Mouse (Mus musculus): Measurements from ENCODE around the gene Cmss1. TPM values are rescaled to one million over a fixed set of nuclear protein-coding genes. Genes with fewer than 3 reads are reported as not detected.

The Cmss1 gene
- polyA plus RNA-seq, 1 experiment from 2014 or later = 19.1 TPM

DNA sequence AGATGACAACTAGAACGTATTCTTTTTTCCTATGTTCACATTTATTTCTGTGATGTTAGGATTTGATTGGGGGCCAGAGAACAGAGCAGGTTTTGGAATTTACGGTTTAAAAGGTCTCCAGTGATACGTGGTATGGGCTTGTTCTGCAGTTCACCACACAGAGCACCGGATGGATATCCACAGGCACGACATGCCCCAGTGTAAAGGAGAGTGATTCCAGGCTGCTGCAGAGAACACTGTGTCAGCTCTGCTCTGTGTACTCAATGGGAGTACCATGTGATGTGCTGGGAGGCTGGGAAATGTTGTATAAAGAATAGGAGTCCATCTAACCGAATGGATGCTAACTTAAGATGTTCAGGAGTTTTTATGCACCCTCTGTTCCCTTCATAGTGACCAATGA is 252.7 kb downstream of the Cmss1 start:
- Histone ChIP-seq H3K4me1 (ENCODE audit: insufficient read depth) (no peaks in the 10 kb centered on the region), H3K9ac (replicated peaks) (no peak overlapping the region), H3K36me3 (replicated peaks; ENCODE audit: insufficient read depth, low read length) (no peaks in the 10 kb centered on the region), H3K9me3 (ENCODE audit: low read length) (no peaks in the 10 kb centered on the region), H3K4me2 (ENCODE audit: low read depth, low read length) (no peak overlapping the region), H3K4me3 (ENCODE audit: low read depth, low read length) (no peak overlapping the region), H3K27ac (ENCODE audit: low read depth) (no peak overlapping the region), H3K27me3 (ENCODE audit: insufficient read depth, low read length) (no peaks in the 10 kb centered on the region)
- DNase-seq (no peak), ATAC-seq (no peak)
- 79% methylated on average over 6 of the region's 6 CpGs for WGBS (ENCODE audit: insufficient replicate concordance)
- no peak for TF ChIP-seq CTCF (IDR thresholded peaks at IDR 0.05; ENCODE audit: low read depth)
- TF ChIP-seq EP300 (IDR thresholded peaks at IDR 0.05; ENCODE audit: low read depth) = no peak

DNA sequence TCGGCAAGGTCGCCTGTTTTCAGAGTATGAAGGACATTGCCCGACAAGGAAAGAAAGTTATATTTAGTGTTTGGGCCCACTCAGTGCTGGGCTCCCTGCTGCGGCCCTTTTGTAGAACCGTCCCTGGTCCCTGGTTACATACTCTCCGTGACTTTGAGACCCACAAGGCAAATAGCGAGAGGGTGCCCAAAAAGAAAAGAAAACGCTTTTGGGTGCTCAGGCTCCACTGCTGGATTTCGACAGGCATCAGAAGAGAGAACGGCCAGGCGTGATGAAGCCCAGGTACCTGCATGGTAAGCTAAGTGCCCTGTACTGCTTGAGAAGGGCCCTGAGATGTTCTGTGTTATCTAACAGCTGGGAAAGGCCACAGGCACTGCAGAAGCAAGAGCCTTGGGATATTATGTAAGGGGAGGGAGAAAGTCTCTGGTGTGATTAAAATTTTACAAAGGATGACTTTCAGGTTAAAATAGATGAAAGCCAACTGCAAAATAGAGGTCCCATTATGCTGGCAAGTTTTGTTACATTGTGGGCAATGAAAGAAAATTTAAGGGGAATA is 253.4 kb downstream of the Cmss1 start:
- Histone ChIP-seq H3K4me1 (ENCODE audit: insufficient read depth) (no peaks in the 10 kb centered on the region), H3K4me3 (ENCODE audit: low read depth, low read length) (no peak overlapping the region), H3K9ac (replicated peaks) (no peak overlapping the region), H3K27me3 (ENCODE audit: insufficient read depth, low read length) (no peaks in the 10 kb centered on the region), H3K27ac (ENCODE audit: low read depth) (no peak overlapping the region), H3K4me2 (ENCODE audit: low read depth, low read length) (no peak overlapping the region), H3K36me3 (replicated peaks; ENCODE audit: insufficient read depth, low read length) (no peaks in the 10 kb centered on the region), H3K9me3 (ENCODE audit: low read length) (no peaks in the 10 kb centered on the region)
- DNase-seq (no peak), ATAC-seq (no peak)
- WGBS (ENCODE audit: insufficient replicate concordance) = 84% methylated on average over 11 of the region's 11 CpGs
- TF ChIP-seq CTCF (IDR thresholded peaks at IDR 0.05; ENCODE audit: low read depth) = no peak
- no peak for TF ChIP-seq EP300 (IDR thresholded peaks at IDR 0.05; ENCODE audit: low read depth)

DNA sequence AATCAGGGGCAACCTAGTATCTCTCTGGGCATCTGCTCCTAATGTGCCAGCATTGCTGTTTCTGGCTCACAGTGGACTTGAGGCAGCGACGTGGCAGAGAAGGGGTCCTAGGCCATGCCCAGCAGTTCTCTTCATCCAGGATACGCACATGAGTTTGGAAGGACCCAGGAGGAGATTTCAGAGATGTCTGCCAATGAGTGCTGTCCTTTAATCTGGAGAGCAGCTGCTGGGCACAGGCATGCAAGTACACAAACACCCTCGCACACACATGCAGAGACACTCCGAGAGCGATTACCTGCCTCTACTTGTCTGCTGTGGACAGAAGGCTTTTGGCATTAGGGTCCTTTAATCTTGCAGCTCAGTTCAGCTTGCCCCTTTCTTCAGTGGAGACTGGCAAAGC is 253.9 kb downstream of the Cmss1 start, which contains the start of gene Filip1l:
TSS of gene Filip1l (plus strand) at position 343 of the 400 bp plus-strand sequence.
- H3K9me3 ChIP-seq (ENCODE audit: low read length) = no peaks in the 10 kb centered on the region
- no peak within 1 kb of the TSS for H3K9ac ChIP-seq (replicated peaks)
- 86% methylated on average over 6 of the region's 6 CpGs for whole genome bisulfite sequencing (ENCODE audit: insufficient replicate concordance)
- no peak within 1 kb of the TSS for H3K4me2 ChIP-seq (ENCODE audit: low read depth, low read length)
- no peak within 1 kb of the TSS for H3K4me3 ChIP-seq (ENCODE audit: low read depth, low read length)
- no peaks in the 10 kb centered on the region for H3K4me1 ChIP-seq (ENCODE audit: insufficient read depth)
- no peaks in the 10 kb centered on the region for H3K27me3 ChIP-seq (ENCODE audit: insufficient read depth, low read length)
- no peak for TF ChIP-seq EP300 (IDR thresholded peaks at IDR 0.05; ENCODE audit: low read depth)
- TF ChIP-seq CTCF (IDR thresholded peaks at IDR 0.05; ENCODE audit: low read depth) = no peak
- no peak for DNase-seq
- H3K27ac ChIP-seq (ENCODE audit: low read depth) = no peak within 1 kb of the TSS
- no peak for ATAC-seq
- H3K36me3 ChIP-seq (replicated peaks; ENCODE audit: insufficient read depth, low read length) = no peaks in the 10 kb centered on the region

DNA sequence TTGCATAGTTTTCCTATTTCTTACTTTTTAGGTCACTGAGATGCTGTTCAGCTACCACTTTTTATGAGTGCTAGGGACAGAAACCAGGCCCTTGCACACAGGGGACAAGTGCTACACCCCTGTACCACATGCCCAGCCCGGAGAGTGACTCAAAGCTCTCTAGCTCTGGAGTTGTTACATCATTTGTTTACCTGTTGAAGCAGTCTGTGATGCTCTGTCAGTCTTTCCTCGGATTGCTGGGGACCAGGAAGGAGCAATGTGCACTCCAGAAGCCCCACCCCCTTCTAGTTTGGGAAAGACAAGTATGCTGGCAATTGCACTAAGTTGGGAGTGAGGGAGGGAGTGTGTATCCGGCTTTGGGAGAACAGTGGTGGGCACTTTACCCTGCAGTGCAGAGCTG is 257.0 kb downstream of the Cmss1 start:
- 44% methylated on average over 3 of the region's 3 CpGs for WGBS (ENCODE audit: insufficient replicate concordance)
- no peak for ATAC-seq
- TF ChIP-seq CTCF (IDR thresholded peaks at IDR 0.05; ENCODE audit: low read depth) (no peak), EP300 (IDR thresholded peaks at IDR 0.05; ENCODE audit: low read depth) (no peak)

DNA sequence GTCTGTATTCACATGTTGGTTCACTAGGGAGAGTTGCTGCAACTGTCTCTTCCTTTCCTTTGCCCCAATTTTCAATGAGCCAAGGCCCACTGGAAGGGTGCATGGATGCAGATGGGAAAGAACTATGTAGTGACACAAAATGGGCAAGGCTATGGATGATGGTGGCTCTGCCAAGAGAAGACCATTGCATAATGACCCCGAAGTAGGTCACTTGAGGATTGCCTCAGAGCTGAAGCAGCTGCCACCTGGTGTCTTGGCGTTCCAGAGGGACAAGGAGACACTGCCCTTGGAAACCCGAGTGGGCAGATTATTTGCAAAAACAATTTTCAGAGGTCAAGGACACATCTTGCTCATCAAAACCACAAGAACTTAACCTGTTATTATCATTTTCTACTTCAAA is 257.6 kb downstream of the Cmss1 start:
- H3K9ac ChIP-seq (replicated peaks) = no peak overlapping the region
- no peak overlapping the region for H3K4me3 ChIP-seq (ENCODE audit: low read depth, low read length)
- no peak overlapping the region for H3K27ac ChIP-seq (ENCODE audit: low read depth)
- no peaks in the 10 kb centered on the region for H3K27me3 ChIP-seq (ENCODE audit: insufficient read depth, low read length)
- 77% methylated on average over 3 of the region's 3 CpGs for WGBS (ENCODE audit: insufficient replicate concordance)
- no peaks in the 10 kb centered on the region for H3K36me3 ChIP-seq (replicated peaks; ENCODE audit: insufficient read depth, low read length)
- no peak for DNase-seq
- no peak overlapping the region for H3K4me2 ChIP-seq (ENCODE audit: low read depth, low read length)
- no peak for TF ChIP-seq EP300 (IDR thresholded peaks at IDR 0.05; ENCODE audit: low read depth)
- no peak for TF ChIP-seq CTCF (IDR thresholded peaks at IDR 0.05; ENCODE audit: low read depth)
- no peaks in the 10 kb centered on the region for H3K4me1 ChIP-seq (ENCODE audit: insufficient read depth)
- H3K9me3 ChIP-seq (ENCODE audit: low read length) = no peaks in the 10 kb centered on the region
- ATAC-seq = no peak

More for the DNA sequence above, 257.0 kb downstream of the Cmss1 start:
- Histone ChIP-seq H3K27ac (ENCODE audit: low read depth) (no peak overlapping the region), H3K4me1 (ENCODE audit: insufficient read depth) (no peaks in the 10 kb centered on the region), H3K4me2 (ENCODE audit: low read depth, low read length) (no peak overlapping the region), H3K4me3 (ENCODE audit: low read depth, low read length) (no peak overlapping the region), H3K27me3 (ENCODE audit: insufficient read depth, low read length) (no peaks in the 10 kb centered on the region), H3K36me3 (replicated peaks; ENCODE audit: insufficient read depth, low read length) (no peaks in the 10 kb centered on the region), H3K9me3 (ENCODE audit: low read length) (no peaks in the 10 kb centered on the region), H3K9ac (replicated peaks) (no peak overlapping the region)
- no peak for DNase-seq

DNA sequence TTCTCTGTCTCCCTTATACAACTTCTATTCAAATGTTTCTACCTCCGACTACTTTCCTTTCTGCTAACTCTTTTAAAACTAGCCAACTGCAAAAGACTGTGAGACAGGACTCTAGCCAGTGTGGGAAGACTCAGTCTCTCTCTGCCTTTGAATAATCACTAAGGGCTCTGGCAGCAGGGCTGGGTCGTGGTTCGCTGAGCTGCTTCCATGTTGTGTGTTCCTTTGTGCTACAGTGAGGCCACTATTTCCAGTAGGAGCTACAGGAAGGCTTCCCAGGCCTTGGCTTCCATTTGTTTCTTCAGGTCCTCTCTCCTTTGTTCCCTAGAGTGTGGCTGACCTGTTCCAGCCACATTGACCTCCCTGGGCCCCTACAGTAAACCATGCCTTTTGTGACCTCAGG is 260.4 kb downstream of the Cmss1 start:
- Histone ChIP-seq H3K4me2 (ENCODE audit: low read depth, low read length) (no peak overlapping the region), H3K27me3 (ENCODE audit: insufficient read depth, low read length) (no peaks in the 10 kb centered on the region), H3K4me3 (ENCODE audit: low read depth, low read length) (no peak overlapping the region), H3K4me1 (ENCODE audit: insufficient read depth) (no peaks in the 10 kb centered on the region), H3K27ac (ENCODE audit: low read depth) (no peak overlapping the region), H3K9ac (replicated peaks) (no peak overlapping the region), H3K36me3 (replicated peaks; ENCODE audit: insufficient read depth, low read length) (no peaks in the 10 kb centered on the region), H3K9me3 (ENCODE audit: low read length) (no peaks in the 10 kb centered on the region)
- WGBS (ENCODE audit: insufficient replicate concordance) = 78% methylated on average over 3 of the region's 3 CpGs
- ATAC-seq (no peak), DNase-seq (no peak)
- no peak for TF ChIP-seq CTCF (IDR thresholded peaks at IDR 0.05; ENCODE audit: low read depth)
- no peak for TF ChIP-seq EP300 (IDR thresholded peaks at IDR 0.05; ENCODE audit: low read depth)

DNA sequence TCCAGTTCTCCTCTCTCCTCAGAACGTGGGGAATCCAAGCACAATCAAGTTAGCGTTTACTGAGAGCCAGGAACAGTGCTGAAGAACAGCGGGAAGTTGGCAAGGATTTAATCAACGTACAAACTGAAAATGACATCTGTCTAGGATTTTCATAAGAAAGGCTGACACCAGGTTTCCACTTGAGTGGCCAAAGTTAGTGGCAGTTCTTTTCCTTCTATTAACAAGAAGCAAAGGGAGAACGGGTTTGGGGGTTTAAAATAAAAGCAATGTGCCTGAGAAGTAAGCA is 266.1 kb downstream of the Cmss1 start:
- no peaks in the 10 kb centered on the region for H3K9me3 ChIP-seq (ENCODE audit: low read length)
- DNase-seq (no peak), ATAC-seq (no peak)
- H3K27me3 ChIP-seq (ENCODE audit: insufficient read depth, low read length) = no peaks in the 10 kb centered on the region
- peaks cover 12% of the 10 kb centered on the region; the same call in 1 of the 2 replicates for H3K4me1 ChIP-seq (ENCODE audit: insufficient read depth)
- H3K4me2 ChIP-seq (ENCODE audit: low read depth, low read length) = no peak overlapping the region
- TF ChIP-seq EP300 (IDR thresholded peaks at IDR 0.05; ENCODE audit: low read depth) (no peak), CTCF (IDR thresholded peaks at IDR 0.05; ENCODE audit: low read depth) (no peak)
- no peak overlapping the region for H3K4me3 ChIP-seq (ENCODE audit: low read depth, low read length)
- WGBS (ENCODE audit: insufficient replicate concordance) = 69% methylated on average over 5 of the region's 5 CpGs
- H3K27ac ChIP-seq (ENCODE audit: low read depth) = no peak overlapping the region
- H3K36me3 ChIP-seq (replicated peaks; ENCODE audit: insufficient read depth, low read length) = no peaks in the 10 kb centered on the region
- no peak overlapping the region for H3K9ac ChIP-seq (replicated peaks)

All from liver, postnatal 0 days (tissue).